ENCODE assay signal across 8 mouse cellular contexts in the genomic region with DNA sequence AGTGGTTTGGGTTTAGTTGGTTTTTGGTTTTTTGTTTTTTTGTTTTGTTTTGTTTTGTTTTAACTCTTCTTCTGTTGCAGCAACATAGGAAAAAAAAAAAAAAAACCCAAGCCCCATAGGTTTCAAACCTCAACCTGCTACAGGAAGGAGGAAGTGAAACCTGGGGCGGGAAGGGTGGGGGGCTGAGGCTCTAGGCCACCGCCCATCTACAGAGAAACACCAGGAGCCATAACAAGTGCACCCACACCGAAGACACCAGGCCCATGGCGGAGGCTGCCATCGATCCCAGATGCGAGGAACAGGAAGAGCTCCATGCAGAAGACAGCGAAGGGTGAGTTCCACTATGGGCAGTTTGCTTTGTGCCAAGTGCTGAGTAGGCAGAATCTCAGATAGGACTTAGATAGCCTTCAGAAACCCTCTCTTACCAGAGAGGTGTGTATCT. TPM values are rescaled to one million over a fixed set of nuclear protein-coding genes. Genes with fewer than 3 reads are reported as not detected.
A peak's percentile ranks its signal among the peaks of the same experiment; 100 is the strongest.
DNase-seq lines count a peak whose midpoint lies in the region; ATAC-seq lines count a peak whose summit lies in the region.

Lsp1 (plus strand) TSS at position 174 of the 442 bp plus-strand sequence.

- no peak within 1 kb of the TSS for H3K4me2 ChIP-seq in embryonic facial prominence, embryonic 14.5 days (ENCODE audit: low read depth, low read length)

- DNase-seq in cerebellum, adult 9-11 months, result peak; percentile 17
- DNase-seq in cerebellum, adult 8-10 months, result no peak
- DNase-seq in A20 (ENCODE audit: low read depth, low spot score), result peak; percentile 94
- no peak for DNase-seq in embryonic facial prominence, embryonic 14.5 days (ENCODE audit: low spot score)
- peak in 1 of 2 experiments; percentile 11 for DNase-seq in heart, postnatal 36 days
- DNase-seq in frontal cortex, postnatal 10 days (ENCODE audit: low spot score in 2 of 2), result no peak

- H3K27me3 ChIP-seq in embryonic facial prominence, embryonic 14.5 days (replicated peaks; ENCODE audit: control insufficient read depth, insufficient read depth, low read length), result no peaks in the 10 kb centered on the region

- peaks cover 26% of the 10 kb centered on the region for H3K4me1 ChIP-seq in embryonic facial prominence, embryonic 14.5 days (ENCODE audit: control insufficient read depth, insufficient read depth, low read length)

- no peaks in the 10 kb centered on the region for H3K9me3 ChIP-seq in embryonic facial prominence, embryonic 14.5 days (ENCODE audit: control insufficient read depth, low read length)

- no peak within 1 kb of the TSS for H3K9ac ChIP-seq in embryonic facial prominence, embryonic 14.5 days (ENCODE audit: low read depth, low read length)

- 85% methylated on average over 7 of the region's 7 CpGs for WGBS in embryonic facial prominence, embryonic 14.5 days

- ATAC-seq in embryonic facial prominence, embryonic 14.5 days (ENCODE audit: low read depth), result no peak
- ATAC-seq in megakaryocyte-erythroid progenitor cell, adult 5-6 weeks (replicated peaks; ENCODE audit: low FRiP score, low TSS enrichment, poor library complexity, severe bottlenecking), result no peak
- no peak for ATAC-seq in frontal cortex, adult (ENCODE audit: low TSS enrichment)

- H3K27ac ChIP-seq in embryonic facial prominence, embryonic 14.5 days (replicated peaks; ENCODE audit: low read depth, low read length), result peak within 1 kb of the TSS; percentile 98; the same call in 1 of the 2 replicates

- H3K4me3 ChIP-seq in embryonic facial prominence, embryonic 14.5 days (ENCODE audit: low read depth, low read length), result no peak within 1 kb of the TSS

- H3K36me3 ChIP-seq in embryonic facial prominence, embryonic 14.5 days (ENCODE audit: control insufficient read depth, insufficient read depth, low read length), result no peaks in the 10 kb centered on the region

- intact Hi-C loops in heart, postnatal 36 days (cut with DNase I), result no loop called here

RNA-seq across cellular contexts. Expression of gene Lsp1, which starts in this region (rescaled TPM):
- 40.1 and 42.6 TPM in 2 replicates for polyA plus RNA-seq in embryonic facial prominence, embryonic 14.5 days (2014; fragmentation: Nextera tagmentation; extraction: Ambion mirVana)
- 10 to 100 TPM; 31.7 to 40.4 TPM for total RNA-seq in heart, postnatal 36 days (2021)
- total RNA-seq in megakaryocyte-erythroid progenitor cell, adult 5-6 weeks (2014; fragmentation: Nextera tagmentation), result 16.9 and 39.8 TPM in 2 replicates
- 12.1 and 42.5 TPM in 2 replicates for total RNA-seq in megakaryocyte-erythroid progenitor cell, adult 5-6 weeks (2017)

Comparison
In these comparisons a context has a peak if more than half of its experiments do, and no peak if none do; other contexts are left out.
1. DNase-seq: peak in cerebellum, adult 9-11 months (single experiment) and A20 (single experiment); none in cerebellum, adult 8-10 months (single experiment), embryonic facial prominence, embryonic 14.5 days (single experiment) and frontal cortex, postnatal 10 days (0 of 2).